In genomic region chr5:23616270-23617103, GRCm38 (mm10) we compare ENCODE assay signal across 8 mouse cellular contexts.
A peak's percentile ranks its signal among the peaks of the same experiment; 100 is the strongest.
DNase-seq lines count a peak whose midpoint lies in the region; ATAC-seq and TF ChIP-seq lines count a peak whose summit lies in the region.

No protein-coding gene starts in this region.

- H3K4me3 ChIP-seq in CH12.LX (replicated peaks in 1 of 3; ENCODE audit: low read depth in 2 of 3, low read length in 2 of 3, poor library complexity in 1 of 3), result peak overlapping the region; percentile 59 to 85 (median 69)
- peak overlapping the region; percentile 54 for H3K4me3 ChIP-seq in heart, postnatal 0 days (ENCODE audit: low read depth, low read length)
- H3K4me3 ChIP-seq in liver, embryonic 15.5 days (replicated peaks), result peak overlapping the region; percentile 57
- peak overlapping the region; percentile 31 for H3K4me3 ChIP-seq in neural tube, embryonic 11.5 days (ENCODE audit: low read depth, low read length)

- TF ChIP-seq CTCF in CH12.LX (conservative IDR thresholded peaks at IDR 0.05 in 1 of 2, IDR thresholded peaks at IDR 0.05 in 1 of 2; ENCODE audit: low read depth in 2 of 2, low read length in 2 of 2), result no peak
- TF ChIP-seq CTCF in heart, postnatal 0 days (IDR thresholded peaks at IDR 0.05; ENCODE audit: low read depth), result 0 out of 2 replicates have a peak, but pooled peaks have one; percentile 9

- H3K9me3 ChIP-seq in CH12.LX (replicated peaks; ENCODE audit: low read length), result peaks cover 2% of the 10 kb centered on the region
- no peaks in the 10 kb centered on the region for H3K9me3 ChIP-seq in heart, postnatal 0 days (replicated peaks; ENCODE audit: control insufficient read depth, low read length)
- H3K9me3 ChIP-seq in liver, embryonic 15.5 days (replicated peaks), result no peaks in the 10 kb centered on the region
- H3K9me3 ChIP-seq in neural tube, embryonic 11.5 days (ENCODE audit: control insufficient read depth, low read length), result no peaks in the 10 kb centered on the region

- peak; percentile 71 for TF ChIP-seq POLR2A in CH12.LX (IDR thresholded peaks at IDR 0.05; ENCODE audit: low read depth, low read length)

- peak overlapping the region; percentile 99 for H3K4me2 ChIP-seq in CH12.LX (ENCODE audit: insufficient read depth, low read depth, poor library complexity, severe bottlenecking)
- H3K4me2 ChIP-seq in heart, postnatal 0 days (ENCODE audit: low read depth, low read length), result peak overlapping the region; percentile 79
- peak overlapping the region; percentile 71 for H3K4me2 ChIP-seq in liver, embryonic 15.5 days
- H3K4me2 ChIP-seq in neural tube, embryonic 11.5 days (ENCODE audit: low read depth), result peak overlapping the region; percentile 39

- H3K9ac ChIP-seq in CH12.LX (ENCODE audit: insufficient read depth, low read depth), result peak overlapping the region; percentile 93
- peak overlapping the region; percentile 63 for H3K9ac ChIP-seq in heart, postnatal 0 days (replicated peaks; ENCODE audit: low read depth, low read length)
- peak overlapping the region; percentile 42 for H3K9ac ChIP-seq in liver, embryonic 15.5 days
- peak overlapping the region; percentile 48 for H3K9ac ChIP-seq in neural tube, embryonic 11.5 days (ENCODE audit: low read length)

- peak overlapping the region; percentile 68 for H3K27ac ChIP-seq in CH12.LX (ENCODE audit: insufficient read depth, low read depth)
- peak overlapping the region; percentile 99 for H3K27ac ChIP-seq in heart, postnatal 0 days (ENCODE audit: low read depth)
- H3K27ac ChIP-seq in liver, embryonic 15.5 days (replicated peaks), result peak overlapping the region; percentile 79
- peak overlapping the region; percentile 27; the same call in 1 of the 2 replicates for H3K27ac ChIP-seq in neural tube, embryonic 11.5 days (ENCODE audit: low read depth, low read length)

- peaks cover 0 to 14% of the 10 kb centered on the region in 2 experiments for H3K36me3 ChIP-seq in CH12.LX (replicated peaks in 1 of 2; ENCODE audit: control insufficient read depth in 1 of 2, insufficient read depth in 1 of 2, low read length in 1 of 2)
- no peaks in the 10 kb centered on the region for H3K36me3 ChIP-seq in heart, postnatal 0 days (replicated peaks; ENCODE audit: control insufficient read depth, insufficient read depth, low read length)
- no peaks in the 10 kb centered on the region for H3K36me3 ChIP-seq in liver, embryonic 15.5 days (replicated peaks)
- H3K36me3 ChIP-seq in neural tube, embryonic 11.5 days (ENCODE audit: control insufficient read depth, insufficient read depth, low read length), result no peaks in the 10 kb centered on the region

- ATAC-seq in heart, postnatal 0 days (ENCODE audit: insufficient read depth, low read depth), result peak; percentile 87
- peak; percentile 88 for ATAC-seq in liver, embryonic 15.5 days (ENCODE audit: insufficient read depth)
- ATAC-seq in neural tube, embryonic 11.5 days (ENCODE audit: insufficient read depth, low FRiP score, low TSS enrichment), result peak; percentile 61; the same call in 1 of the 2 replicates

- in situ Hi-C loops in CH12.LX (cut with MboI; ENCODE audit: low pct_ligation_motif_present, low pct_unique_long_range_greater_than_20kb, low sequenced_read_pairs), result no loop called here

- peak; percentile 28; the same call in 1 of the 2 replicates for TF ChIP-seq EP300 in CH12.LX (IDR thresholded peaks at IDR 0.05; ENCODE audit: low read length)
- no peak for TF ChIP-seq EP300 in heart, postnatal 0 days (IDR thresholded peaks at IDR 0.05; ENCODE audit: low read depth)

- H3K79me2 ChIP-seq in CH12.LX (replicated peaks; ENCODE audit: control insufficient read depth, extremely low read depth, insufficient read depth, poor library complexity, severe bottlenecking), result peaks cover 18% of the 10 kb centered on the region

- WGBS in heart, postnatal 0 days, result 3% methylated on average over 11 of the region's 11 CpGs
- WGBS in liver, embryonic 15.5 days (ENCODE audit: insufficient replicate concordance), result 3% methylated on average over 11 of the region's 11 CpGs
- 39% methylated on average over 11 of the region's 11 CpGs for WGBS in neural tube, embryonic 11.5 days

- H3K4me1 ChIP-seq in CH12.LX (ENCODE audit: control insufficient read depth in 1 of 2, insufficient read depth in 2 of 2), result peaks cover 2 to 34% of the 10 kb centered on the region in 2 experiments
- peaks cover 11% of the 10 kb centered on the region; the same call in 1 of the 2 replicates for H3K4me1 ChIP-seq in heart, postnatal 0 days (ENCODE audit: control insufficient read depth, insufficient read depth)
- peaks cover 8% of the 10 kb centered on the region; the same call in 1 of the 2 replicates for H3K4me1 ChIP-seq in liver, embryonic 15.5 days (replicated peaks)
- no peaks in the 10 kb centered on the region for H3K4me1 ChIP-seq in neural tube, embryonic 11.5 days (ENCODE audit: control insufficient read depth, insufficient read depth, low read length)

- DNase-seq in CH12.LX (ENCODE audit: extremely low read depth), result peak; percentile 72
- DNase-seq in c-Kit-positive CD71-negative TER-119-negative erythroid progenitor cells, embryonic 14.5 days (ENCODE audit: low read depth), result peak; percentile 59
- peak; percentile 64 for DNase-seq in fibroblast of lung, adult 2 months (ENCODE audit: low read depth)
- DNase-seq in heart, postnatal 0 days (ENCODE audit: low spot score), result peak; percentile 95
- DNase-seq in kidney, postnatal 36 days, result peak; percentile 68 to 72
- DNase-seq in neural tube, embryonic 11.5 days (ENCODE audit: low spot score), result peak; percentile 44
- DNase-seq in thymus, postnatal 36 days, result peak; percentile 39 to 42

- H3K27me3 ChIP-seq in CH12.LX (replicated peaks), result no peaks in the 10 kb centered on the region
- no peaks in the 10 kb centered on the region for H3K27me3 ChIP-seq in heart, postnatal 0 days (ENCODE audit: control insufficient read depth, insufficient read depth, low read length)
- H3K27me3 ChIP-seq in liver, embryonic 15.5 days, result no peaks in the 10 kb centered on the region
- no peaks in the 10 kb centered on the region for H3K27me3 ChIP-seq in neural tube, embryonic 11.5 days (ENCODE audit: control insufficient read depth, insufficient read depth, low read length)

- no peak for TF ChIP-seq RAD21 in CH12.LX (IDR thresholded peaks at IDR 0.05; ENCODE audit: low read depth, low read length)

- dilution Hi-C loops in CH12.LX (cut with MboI; ENCODE audit: extremely low pct_ligation_motif_present, extremely low pct_unique_long_range_greater_than_20kb, low sequenced_read_pairs), result no loop called here

TF ChIP-seq in CH12.LX, 34 proteins besides CTCF, POLR2A, EP300 and RAD21 (continues in another document):
- TF ChIP-seq MAFK (IDR thresholded peaks at IDR 0.05; ENCODE audit: insufficient replicate concordance, low read length) (no peak), ZKSCAN1 (IDR thresholded peaks at IDR 0.05; ENCODE audit: borderline replicate concordance, low read depth, low read length) (no peak), MAZ (IDR thresholded peaks at IDR 0.05; ENCODE audit: low read depth, low read length) (no peak), HCFC1 (IDR thresholded peaks at IDR 0.05; ENCODE audit: low read depth, low read length) (peak; percentile 68), MYC (IDR thresholded peaks at IDR 0.05; ENCODE audit: low read depth, low read length) (peak; percentile 85), GABPA (IDR thresholded peaks at IDR 0.05; ENCODE audit: insufficient replicate concordance, low read depth, low read length) (no peak), BHLHE40 (IDR thresholded peaks at IDR 0.05; ENCODE audit: low read depth, low read length) (peak; percentile 90), MEF2A (IDR thresholded peaks at IDR 0.05; ENCODE audit: borderline replicate concordance, low read depth, low read length) (peak; percentile 81), PAX5 (IDR thresholded peaks at IDR 0.05; ENCODE audit: low read length) (no peak), NELFE (IDR thresholded peaks at IDR 0.05; ENCODE audit: low read depth, low read length) (peak; percentile 86), E2F4 (IDR thresholded peaks at IDR 0.05; ENCODE audit: insufficient replicate concordance, low read depth, low read length) (0 out of 2 replicates have a peak, but pooled peaks have one; percentile 66), UBTF (IDR thresholded peaks at IDR 0.05; ENCODE audit: low read depth, low read length) (no peak), SMC3 (IDR thresholded peaks at IDR 0.05; ENCODE audit: low read depth, low read length) (no peak), ZC3H11A (IDR thresholded peaks at IDR 0.05; ENCODE audit: low read depth, low read length) (no peak), USF1 (IDR thresholded peaks at IDR 0.05; ENCODE audit: low read depth, low read length) (no peak; the same call in 1 of the 2 replicates), CHD1 (IDR thresholded peaks at IDR 0.05; ENCODE audit: low read depth, low read length) (peak; percentile 100), IRF4 (IDR thresholded peaks at IDR 0.05; ENCODE audit: low read depth, low read length) (peak; percentile 49), POLR2AphosphoS2 (IDR thresholded peaks at IDR 0.05; ENCODE audit: low read depth, low read length) (peak; percentile 54; the same call in 1 of the 2 replicates), NRF1 (IDR thresholded peaks at IDR 0.05; ENCODE audit: low read depth, low read length) (no peak), TCF12 (IDR thresholded peaks at IDR 0.05; ENCODE audit: low read depth, low read length) (peak; percentile 65; the same call in 1 of the 2 replicates), USF2 (conservative IDR thresholded peaks at IDR 0.05; ENCODE audit: low read depth, low read length) (no peak), JUN (IDR thresholded peaks at IDR 0.05; ENCODE audit: insufficient read depth, low read depth, low read length) (no peak), ZMIZ1 (IDR thresholded peaks at IDR 0.05; ENCODE audit: low read depth, low read length) (no peak), TBP (conservative IDR thresholded peaks at IDR 0.05; ENCODE audit: low read depth, low read length) (peak; percentile 96), MAX (IDR thresholded peaks at IDR 0.05; ENCODE audit: low read length) (peak; percentile 72; the same call in 1 of the 2 replicates), KAT2A (IDR thresholded peaks at IDR 0.05; ENCODE audit: insufficient replicate concordance, low read length) (no peak), ETS1 (conservative IDR thresholded peaks at IDR 0.05; ENCODE audit: low read depth, low read length) (no peak), ZNF384 (IDR thresholded peaks at IDR 0.05; ENCODE audit: low read depth, low read length) (peak; percentile 99), MXI1 (IDR thresholded peaks at IDR 0.05; ENCODE audit: low read depth, low read length) (peak; percentile 80; the same call in 1 of the 2 replicates), RCOR1 (conservative IDR thresholded peaks at IDR 0.05; ENCODE audit: low read depth, low read length) (no peak; the same call in 1 of the 2 replicates), SIN3A (IDR thresholded peaks at IDR 0.05; ENCODE audit: low read length) (peak; percentile 98), JUND (conservative IDR thresholded peaks at IDR 0.05; ENCODE audit: low read depth, low read length) (peak; percentile 75)

Comparison
In these comparisons a context has a peak if more than half of its experiments do, and no peak if none do; other contexts are left out.
1. Peak in every context shown above with its lines: DNase-seq, ATAC-seq, H3K4me3 ChIP-seq and H3K27ac ChIP-seq.
2. DNase-seq: peak in every context shown above with its lines; median percentile 95 in heart, postnatal 0 days; 72 in CH12.LX; 70 in kidney, postnatal 36 days; 64 in fibroblast of lung, adult 2 months; 59 in c-Kit-positive CD71-negative TER-119-negative erythroid progenitor cells, embryonic 14.5 days; 44 in neural tube, embryonic 11.5 days; 40 in thymus, postnatal 36 days.
3. H3K27ac ChIP-seq: peak in every context shown above with its lines; median percentile 99 in heart, postnatal 0 days; 79 in liver, embryonic 15.5 days; 68 in CH12.LX; 27 in neural tube, embryonic 11.5 days.
4. H3K4me2 ChIP-seq: peak in every context shown above with its lines; median percentile 99 in CH12.LX; 79 in heart, postnatal 0 days; 71 in liver, embryonic 15.5 days; 39 in neural tube, embryonic 11.5 days.
5. H3K9ac ChIP-seq: peak in every context shown above with its lines; median percentile 93 in CH12.LX; 63 in heart, postnatal 0 days; 48 in neural tube, embryonic 11.5 days; 42 in liver, embryonic 15.5 days.